Comparison of ENCODE assay signal across 25 mouse cellular contexts in genomic region chr14:120440716-120441115, GRCm38 (mm10).
"Had no signal": no experiment of that assay in that cellular context is flagged by ENCODE, and none has a peak within 500 bp of the region (broad histone marks: within the 10 kb centered on the region; RNA-seq: fewer than 3 reads in every experiment).

No protein-coding gene starts in this region.

- H3K9me3 ChIP-seq: heart, embryonic 10.5 days; hindbrain, embryonic 13.5 days; hindbrain, embryonic 15.5 days; kidney, embryonic 15.5 days; limb, embryonic 10.5 days had no signal

- H3K4me2 ChIP-seq: heart, embryonic 12.5 days; hindbrain, embryonic 13.5 days; hindbrain, embryonic 15.5 days; kidney, embryonic 15.5 days; limb, embryonic 12.5 days; liver, embryonic 12.5 days had no signal

- H3K4me1 ChIP-seq: heart, embryonic 10.5 days; heart, embryonic 12.5 days; hindbrain, embryonic 13.5 days; hindbrain, embryonic 15.5 days; kidney, embryonic 15.5 days; limb, embryonic 10.5 days; limb, embryonic 12.5 days; liver, embryonic 12.5 days had no signal

- H3K4me3 ChIP-seq: gastrocnemius, adult 2 months; heart, embryonic 10.5 days; heart, embryonic 12.5 days; hindbrain, embryonic 13.5 days; hindbrain, embryonic 15.5 days; kidney, embryonic 15.5 days; left cerebral cortex, adult 2 months; limb, embryonic 10.5 days; limb, embryonic 12.5 days; liver, embryonic 12.5 days had no signal

- H3K27ac ChIP-seq: gastrocnemius, adult 2 months; heart, embryonic 10.5 days; hindbrain, embryonic 13.5 days; hindbrain, embryonic 15.5 days; hindbrain, postnatal 0 days; kidney, embryonic 15.5 days; kidney, postnatal 0 days; left cerebral cortex, adult 2 months; limb, embryonic 10.5 days; limb, embryonic 12.5 days; liver, embryonic 12.5 days; liver, embryonic 14.5 days had no signal

- H3K27me3 ChIP-seq: heart, embryonic 12.5 days; hindbrain, embryonic 13.5 days; hindbrain, embryonic 15.5 days; kidney, embryonic 15.5 days; limb, embryonic 12.5 days; liver, embryonic 12.5 days had no signal

- H3K36me3 ChIP-seq: hindbrain, embryonic 13.5 days; hindbrain, embryonic 15.5 days; liver, embryonic 12.5 days had no signal

- H3K9ac ChIP-seq: heart, embryonic 12.5 days; hindbrain, embryonic 13.5 days; hindbrain, embryonic 15.5 days; kidney, embryonic 15.5 days; limb, embryonic 12.5 days; liver, embryonic 12.5 days; liver, embryonic 14.5 days had no signal

- DNase-seq: gastrocnemius, adult 2 months; gastrocnemius, postnatal 10 days; gastrocnemius, postnatal 25 days; heart, adult 18-20 months; heart, postnatal 10 days; heart, postnatal 36 days; kidney, adult 11 months; kidney, adult 2 months; kidney, adult 9 months; kidney, postnatal 14 days; kidney, postnatal 36 days; liver had no signal

- ATAC-seq: hindbrain, postnatal 0 days; intestine, embryonic 16.5 days; liver, embryonic 12.5 days had no signal
